Mouse (Mus musculus) stomach, postnatal 0 days (tissue): Measurements from ENCODE around the gene Myo15. TPM values are rescaled to one million over a fixed set of nuclear protein-coding genes. Genes with fewer than 3 reads are reported as not detected.

ENCODE experiments used
- ATAC-seq: fragments of 200-750 bp; cut with Nextera tagmentation; 2 replicates; pipeline ENCODE4 v1.8.0; 2017; ENCODE audit not compliant: low FRiP score, low TSS enrichment
- DNase-seq: peaks from one replicate; pipeline ENCODE4 v3.0.0-alpha.2; 2016; ENCODE audit warnings: low spot score
- H3K27ac ChIP-seq: fragments of 300-500 bp; sonication (generic); replicated peaks from 2 replicates; pipeline ENCODE4 v1.5.1; 2014; ENCODE audit warnings: mild to moderate bottlenecking, control low read depth
- H3K27me3 ChIP-seq: fragments of 300-500 bp; sonication (generic); 2 replicates; pipeline ENCODE4 v1.6.1; 2014; ENCODE audit warnings: low read length; ENCODE audit not compliant: control insufficient read depth, insufficient read depth
- H3K36me3 ChIP-seq: fragments of 300-500 bp; sonication (generic); 2 replicates; pipeline ENCODE4 v1.6.1; 2014; ENCODE audit warnings: low read length, mixed read lengths; ENCODE audit not compliant: control insufficient read depth, insufficient read depth
- H3K4me1 ChIP-seq: fragments of 300-500 bp; sonication (generic); replicated peaks from 2 replicates; pipeline ENCODE4 v1.6.1; 2014; ENCODE audit warnings: antibody characterized with exemption; ENCODE audit not compliant: control insufficient read depth, insufficient read depth
- H3K4me2 ChIP-seq: fragments of 300-500 bp; sonication (generic); replicated peaks from 2 replicates; pipeline ENCODE4 v1.6.1; 2014; ENCODE audit warnings: low read depth, mild to moderate bottlenecking, control low read depth, moderate library complexity
- H3K4me3 ChIP-seq: fragments of 300-500 bp; sonication (generic); 2 replicates; pipeline ENCODE4 v1.5.1; 2014; ENCODE audit warnings: low read depth, low read length, control low read depth
- H3K9ac ChIP-seq: fragments of 300-500 bp; sonication (generic); 2 replicates; pipeline ENCODE4 v1.6.1; 2014; ENCODE audit warnings: mild to moderate bottlenecking, low read length, control low read depth, mixed read lengths
- H3K9me3 ChIP-seq: fragments of 300-500 bp; sonication (generic); 2 replicates; pipeline ENCODE4 v1.6.1; 2016; ENCODE audit warnings: low read length; ENCODE audit not compliant: control insufficient read depth
- CTCF ChIP-seq: IDR thresholded peaks from 2 replicates; pipeline ENCODE4 v1.5.1; 2016; ENCODE audit warnings: antibody characterized with exemption, low read depth, mild to moderate bottlenecking, moderate library complexity
- EP300 ChIP-seq: optimal IDR thresholded peaks from 2 replicates; pipeline ENCODE3; 2016; ENCODE audit warnings: antibody characterized with exemption
- WGBS: fragments of 180-500 bp; shearing (Covaris S2); extraction: QIAGEN DNeasy Blood & Tissue Kit; methylation state at CpG from one replicate; pipeline ENCODE4 v1.1.7; 2014; 5-methylcytosine and 5-hydroxymethylcytosine counted together
- polyA plus RNA-seq: library from polyadenylated mRNA; unstranded; fragments of >200 nt; fragmentation: Nextera tagmentation; extraction: Ambion mirVana; gene quantifications from 2 replicates; pipeline ENCODE4 v1.2.1, GENCODE M21; 2015

The Myo15 gene
- polyA plus RNA-seq, 1 experiment from 2014 or later, result 0.02 TPM

- peak; percentile 90 for DNase-seq
- H3K4me2 ChIP-seq, result peak within 1 kb of the TSS; percentile 81
- 0 out of 2 replicates have a peak, but pooled peaks cover 4% of the 10 kb centered on the region for H3K4me1 ChIP-seq
- H3K4me3 ChIP-seq, result peak within 1 kb of the TSS; percentile 53
- no peaks in the 10 kb centered on the region for H3K27me3 ChIP-seq
- peak within 1 kb of the TSS; percentile 72 for H3K27ac ChIP-seq
- H3K9ac ChIP-seq, result peak within 1 kb of the TSS; percentile 85
- ATAC-seq, result peak; percentile 94
- 5% methylated on average over 27 of the region's 27 CpGs for WGBS
- peaks cover 10% of the 10 kb centered on the region; the same call in 1 of the 2 replicates for H3K36me3 ChIP-seq
- no peaks in the 10 kb centered on the region for H3K9me3 ChIP-seq
- no peak for TF ChIP-seq EP300
- TF ChIP-seq CTCF, result no peak
Measured at GRCm38 (mm10) chr11:60454080-60454744, 14.9 kb upstream of the Myo15 start, which contains the start of gene Drg2. Gene Drg2 (plus strand): TSS chr11:60454591.

GRCm38 (mm10) chr11:60454745-60455087, 14.4 kb upstream of the Myo15 start:
- Histone ChIP-seq H3K4me3 (peak overlapping the region; percentile 53), H3K4me2 (peak overlapping the region; percentile 81), H3K9me3 (no peaks in the 10 kb centered on the region), H3K36me3 (peaks cover 11% of the 10 kb centered on the region), H3K9ac (peak overlapping the region; percentile 85), H3K4me1 (0 out of 2 replicates have a peak, but pooled peaks cover 4% of the 10 kb centered on the region), H3K27me3 (no peaks in the 10 kb centered on the region), H3K27ac (peak overlapping the region; percentile 72)
- no peak for TF ChIP-seq EP300
- TF ChIP-seq CTCF, result no peak
- WGBS, result 0% methylated on average over 17 of the region's 17 CpGs
- peak; percentile 22; the same call in 1 of the 2 replicates for ATAC-seq
- no peak for DNase-seq

GRCm38 (mm10) chr11:60457973-60458372, 11.2 kb upstream of the Myo15 start:
- H3K27ac ChIP-seq, result no peak overlapping the region
- H3K9ac ChIP-seq, result no peak overlapping the region
- H3K4me2 ChIP-seq, result no peak overlapping the region
- no peak for DNase-seq
- H3K27me3 ChIP-seq, result no peaks in the 10 kb centered on the region
- TF ChIP-seq EP300 (no peak), CTCF (peak; percentile 43)
- 87% methylated on average over 1 of the region's 1 CpGs for WGBS
- peaks cover 37% of the 10 kb centered on the region for H3K36me3 ChIP-seq
- H3K4me3 ChIP-seq, result no peak overlapping the region
- H3K4me1 ChIP-seq, result 0 out of 2 replicates have a peak, but pooled peaks cover 4% of the 10 kb centered on the region
- no peak for ATAC-seq
- no peaks in the 10 kb centered on the region for H3K9me3 ChIP-seq

GRCm38 (mm10) chr11:60465943-60466380, 3.2 kb upstream of the Myo15 start:
- Histone ChIP-seq H3K4me2 (no peak overlapping the region), H3K9ac (no peak overlapping the region), H3K27ac (no peak overlapping the region), H3K27me3 (no peaks in the 10 kb centered on the region), H3K4me1 (no peaks in the 10 kb centered on the region), H3K4me3 (no peak overlapping the region), H3K36me3 (peaks cover 48% of the 10 kb centered on the region), H3K9me3 (no peaks in the 10 kb centered on the region)
- TF ChIP-seq EP300, result no peak
- peak; percentile 68 for TF ChIP-seq CTCF
- peak; percentile 54 for DNase-seq
- 91% methylated on average over 2 of the region's 2 CpGs for WGBS
- ATAC-seq, result peak; percentile 47; the same call in 1 of the 2 replicates

GRCm38 (mm10) chr11:60470743-60471142, 1.6 kb downstream of the Myo15 start:
- Histone ChIP-seq H3K36me3 (peaks cover 23% of the 10 kb centered on the region), H3K27ac (no peak overlapping the region), H3K9ac (no peak overlapping the region), H3K4me2 (no peak overlapping the region), H3K27me3 (no peaks in the 10 kb centered on the region), H3K4me1 (no peaks in the 10 kb centered on the region), H3K4me3 (no peak overlapping the region), H3K9me3 (no peaks in the 10 kb centered on the region)
- TF ChIP-seq EP300, result no peak
- no peak for TF ChIP-seq CTCF
- no peak for ATAC-seq
- DNase-seq, result no peak
- 79% methylated on average over 9 of the region's 9 CpGs for WGBS

GRCm38 (mm10) chr11:60474534-60474933, 5.4 kb downstream of the Myo15 start:
- H3K9me3 ChIP-seq, result no peaks in the 10 kb centered on the region
- no peaks in the 10 kb centered on the region for H3K36me3 ChIP-seq
- DNase-seq (no peak), ATAC-seq (no peak)
- H3K27ac ChIP-seq, result no peak overlapping the region
- 69% methylated on average over 5 of the region's 5 CpGs for WGBS
- no peaks in the 10 kb centered on the region for H3K27me3 ChIP-seq
- no peak overlapping the region for H3K9ac ChIP-seq
- H3K4me2 ChIP-seq, result no peak overlapping the region
- H3K4me1 ChIP-seq, result no peaks in the 10 kb centered on the region
- no peak overlapping the region for H3K4me3 ChIP-seq
- TF ChIP-seq CTCF (0 out of 2 replicates have a peak, but pooled peaks have one; percentile 14), EP300 (no peak)
